ENCODE assay signal across 17 mouse cellular contexts in genomic region chr14:79712550-79713262, GRCm38 (mm10). TPM values are rescaled to one million over a fixed set of nuclear protein-coding genes. Genes with fewer than 3 reads are reported as not detected.
"Had no signal": no experiment of that assay in that cellular context is flagged by ENCODE, and none has a peak within 500 bp of the region (broad histone marks: within the 10 kb centered on the region; RNA-seq: fewer than 3 reads in every experiment).

No protein-coding gene starts in this region.

- H3K27me3 ChIP-seq: liver, embryonic 15.5 days; neural tube, embryonic 13.5 days had no signal

- H3K4me2 ChIP-seq: liver, embryonic 11.5 days; liver, embryonic 15.5 days; neural tube, embryonic 13.5 days had no signal

- H3K9ac ChIP-seq: liver, embryonic 15.5 days; neural tube, embryonic 13.5 days had no signal

- H3K4me1 ChIP-seq: liver, embryonic 15.5 days; midbrain, embryonic 10.5 days had no signal

- H3K9me3 ChIP-seq: limb, embryonic 10.5 days; liver, embryonic 15.5 days; midbrain, embryonic 10.5 days; neural tube, embryonic 13.5 days had no signal

- H3K36me3 ChIP-seq: limb, embryonic 10.5 days; liver, embryonic 15.5 days; midbrain, embryonic 10.5 days; neural tube, embryonic 13.5 days had no signal

- H3K27ac ChIP-seq: left cerebral cortex, adult 2 months; limb, embryonic 10.5 days; liver, embryonic 15.5 days; midbrain, embryonic 10.5 days; neural tube, embryonic 13.5 days had no signal

- ATAC-seq: lung, postnatal 0 days had no signal

- H3K4me3 ChIP-seq: left cerebral cortex, adult 2 months; limb, embryonic 10.5 days; liver, embryonic 15.5 days; midbrain, embryonic 10.5 days; neural tube, embryonic 13.5 days had no signal

- DNase-seq: kidney, postnatal 10 days; lung, adult 2 months; lung, postnatal 36 days; midbrain, embryonic 14.5 days; retina, postnatal 1 day; right cerebral cortex, postnatal 4 days; thymus, postnatal 4 days had no signal

RNA-seq across cellular contexts. Expression of gene Cnmd, which starts 50.7 kb away (rescaled TPM):
- polyA plus RNA-seq: large intestine, adult 2 months; spleen, adult 2 months had no signal

RNA-seq across cellular contexts. Expression of gene Pcdh8, which starts 58.4 kb away (rescaled TPM):
- total RNA-seq: megakaryocyte, adult 5-6 weeks had no signal
- polyA plus RNA-seq: lung, adult 2 months; lung, postnatal 0 days; spleen, adult 2 months had no signal
